Mouse (Mus musculus): ENCODE results near the gene AW011738. TPM values are rescaled to one million over a fixed set of nuclear protein-coding genes. Genes with fewer than 3 reads are reported as not detected.

AW011738 gene
- polyA plus RNA-seq, 1 experiment = 0.29 TPM

DNA sequence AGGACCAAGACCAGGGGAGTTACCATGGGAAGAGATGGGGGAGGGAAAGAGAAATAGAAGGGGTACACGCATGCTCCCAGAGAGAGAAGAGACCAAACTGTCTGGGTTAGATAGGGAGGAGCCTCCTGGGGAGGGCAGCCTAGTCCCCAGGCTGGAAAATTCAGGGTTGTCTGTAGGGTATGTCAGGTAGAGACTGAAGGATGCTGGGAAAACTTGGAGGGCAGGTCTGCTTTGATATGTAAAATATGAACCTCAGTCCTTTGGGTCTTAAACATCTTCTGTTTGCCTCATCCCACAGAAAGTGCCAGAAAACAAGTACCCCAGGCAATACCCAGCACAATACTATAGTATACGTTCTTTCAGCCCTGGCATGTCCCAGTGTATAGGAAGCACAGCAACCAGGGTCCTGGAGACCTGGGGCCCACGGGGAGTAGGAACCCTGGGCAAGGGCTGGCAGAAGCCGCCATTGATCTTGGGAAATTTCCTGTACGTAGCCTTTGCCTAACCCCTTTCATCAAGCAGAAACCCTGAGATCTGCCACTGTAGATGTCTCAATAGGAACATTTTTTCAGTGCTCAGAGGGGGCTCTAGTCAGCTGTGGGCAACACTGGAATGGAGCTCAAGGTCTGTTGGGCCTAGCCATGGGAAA, 14.8 kb upstream of the AW011738 start:
- no peaks in the 10 kb centered on the region for H3K27me3 ChIP-seq (ENCODE audit: control insufficient read depth, insufficient read depth, insufficient read length)
- H3K79me3 ChIP-seq (ENCODE audit: low read depth) = no peaks in the 10 kb centered on the region
- no peak overlapping the region for H3ac ChIP-seq (ENCODE audit: control insufficient read depth, insufficient read length, low read depth)
- TF ChIP-seq MYOG (IDR thresholded peaks at IDR 0.05; ENCODE audit: control insufficient read depth, extremely low read depth, insufficient read length) (no peak), CTCF (IDR thresholded peaks at IDR 0.05; ENCODE audit: control insufficient read depth, insufficient read depth, insufficient read length) (no peak), MYOD1 (IDR thresholded peaks at IDR 0.05; ENCODE audit: control insufficient read depth, insufficient read length, low read depth) (no peak), USF1 (IDR thresholded peaks at IDR 0.05; ENCODE audit: low read depth) (no peak), FOSL1 (IDR thresholded peaks at IDR 0.05; ENCODE audit: insufficient read depth, low read length, poor library complexity, severe bottlenecking) (no peak), CEBPB (IDR thresholded peaks at IDR 0.05; ENCODE audit: low read depth) (no peak), MAX (IDR thresholded peaks at IDR 0.05) (no peak)
- no peaks in the 10 kb centered on the region for H3K79me2 ChIP-seq (ENCODE audit: control insufficient read depth, insufficient read depth)
- no peaks in the 10 kb centered on the region for H3K36me3 ChIP-seq (ENCODE audit: control insufficient read depth, insufficient read depth)
- no peak overlapping the region for H3K4me3 ChIP-seq (ENCODE audit: insufficient read depth, poor library complexity, severe bottlenecking)

DNA sequence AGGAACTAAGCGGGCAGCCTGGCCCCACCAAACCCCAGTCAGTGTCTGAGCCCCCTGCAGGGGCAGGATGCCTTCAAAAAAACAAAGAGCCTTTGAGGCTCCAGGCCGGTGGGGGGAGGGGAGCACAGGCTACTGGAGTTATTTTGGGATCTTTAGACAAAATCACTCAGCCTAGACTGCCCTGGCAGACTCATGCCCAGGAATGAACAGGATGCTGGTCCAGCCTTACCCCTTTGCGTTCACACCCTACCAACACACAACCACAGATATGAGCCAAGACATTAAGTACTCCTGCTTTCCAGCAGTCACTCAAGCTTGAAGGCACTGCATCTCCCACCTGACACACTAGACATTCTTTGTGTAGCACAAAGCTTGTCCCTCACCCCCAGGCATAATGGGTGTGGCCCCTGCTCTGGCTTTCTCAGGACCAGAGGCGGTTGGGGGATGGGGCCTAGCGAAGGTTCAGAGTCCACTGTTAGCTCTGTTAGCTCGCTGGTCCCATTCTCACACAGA, 14.2 kb upstream of the AW011738 start:
- Histone ChIP-seq H3K79me2 (ENCODE audit: control insufficient read depth, insufficient read depth) (no peaks in the 10 kb centered on the region), H3K79me3 (ENCODE audit: low read depth) (no peaks in the 10 kb centered on the region), H3K27me3 (ENCODE audit: control insufficient read depth, insufficient read depth, insufficient read length) (no peaks in the 10 kb centered on the region), H3K4me3 (ENCODE audit: insufficient read depth, poor library complexity, severe bottlenecking) (no peak overlapping the region), H3ac (ENCODE audit: control insufficient read depth, insufficient read length, low read depth) (no peak overlapping the region), H3K36me3 (ENCODE audit: control insufficient read depth, insufficient read depth) (no peaks in the 10 kb centered on the region)
- TF ChIP-seq MAX (IDR thresholded peaks at IDR 0.05) (no peak), CEBPB (IDR thresholded peaks at IDR 0.05; ENCODE audit: low read depth) (no peak), CTCF (IDR thresholded peaks at IDR 0.05; ENCODE audit: control insufficient read depth, insufficient read depth, insufficient read length) (no peak), MYOD1 (IDR thresholded peaks at IDR 0.05; ENCODE audit: control insufficient read depth, insufficient read length, low read depth) (no peak)

DNA sequence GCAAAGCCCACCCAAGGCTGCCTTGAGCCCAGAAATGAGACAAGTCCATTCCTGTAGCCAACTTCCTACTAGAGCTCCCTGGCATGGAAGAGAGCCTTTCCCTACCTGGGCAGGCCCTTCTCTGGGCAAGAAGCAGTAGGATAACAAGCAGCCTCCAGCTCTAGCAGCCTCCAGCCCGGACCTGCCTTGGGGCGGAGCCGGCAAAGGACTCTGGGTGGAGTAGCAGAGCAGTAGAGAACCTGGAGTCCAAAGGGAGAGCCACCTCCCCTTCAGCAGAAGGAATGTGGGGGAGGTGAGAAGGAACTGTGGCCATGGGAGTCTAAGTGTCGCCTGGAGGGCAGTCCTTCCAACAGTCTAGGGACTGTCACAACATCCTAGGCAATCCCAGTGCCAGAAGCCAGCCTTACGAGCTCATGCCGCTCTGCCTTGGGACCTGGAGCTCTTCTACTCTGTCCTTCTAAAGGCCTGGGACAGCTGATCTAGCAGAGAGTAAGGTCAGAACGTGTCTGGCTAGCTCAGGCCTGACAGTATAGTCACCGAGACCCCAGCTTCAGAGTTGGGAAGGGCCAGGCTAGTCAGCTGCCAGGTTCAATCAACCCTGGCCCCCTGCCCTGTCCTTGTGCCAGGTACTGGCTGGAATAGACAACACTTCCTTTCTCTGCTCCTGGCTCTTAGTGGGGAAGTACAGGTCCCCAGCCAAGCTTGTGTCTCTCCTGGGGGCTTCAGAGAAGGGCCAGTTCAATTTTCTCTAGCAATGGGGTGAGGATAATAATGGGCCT, 10.5 kb upstream of the AW011738 start:
- TF ChIP-seq MAX (IDR thresholded peaks at IDR 0.05) (no peak), USF1 (IDR thresholded peaks at IDR 0.05; ENCODE audit: low read depth) (no peak), CEBPB (IDR thresholded peaks at IDR 0.05; ENCODE audit: low read depth) (no peak), CTCF (IDR thresholded peaks at IDR 0.05; ENCODE audit: control insufficient read depth, insufficient read depth, insufficient read length) (no peak), MYOG (IDR thresholded peaks at IDR 0.05; ENCODE audit: control insufficient read depth, extremely low read depth, insufficient read length) (no peak), MYOD1 (IDR thresholded peaks at IDR 0.05; ENCODE audit: control insufficient read depth, insufficient read length, low read depth) (no peak), FOSL1 (IDR thresholded peaks at IDR 0.05; ENCODE audit: insufficient read depth, low read length, poor library complexity, severe bottlenecking) (no peak)
- Histone ChIP-seq H3K79me3 (ENCODE audit: low read depth) (no peaks in the 10 kb centered on the region), H3K36me3 (ENCODE audit: control insufficient read depth, insufficient read depth) (no peaks in the 10 kb centered on the region), H3K27me3 (ENCODE audit: control insufficient read depth, insufficient read depth, insufficient read length) (no peaks in the 10 kb centered on the region), H3K4me3 (ENCODE audit: insufficient read depth, poor library complexity, severe bottlenecking) (no peak overlapping the region), H3K79me2 (ENCODE audit: control insufficient read depth, insufficient read depth) (no peaks in the 10 kb centered on the region), H3ac (ENCODE audit: control insufficient read depth, insufficient read length, low read depth) (no peak overlapping the region)

DNA sequence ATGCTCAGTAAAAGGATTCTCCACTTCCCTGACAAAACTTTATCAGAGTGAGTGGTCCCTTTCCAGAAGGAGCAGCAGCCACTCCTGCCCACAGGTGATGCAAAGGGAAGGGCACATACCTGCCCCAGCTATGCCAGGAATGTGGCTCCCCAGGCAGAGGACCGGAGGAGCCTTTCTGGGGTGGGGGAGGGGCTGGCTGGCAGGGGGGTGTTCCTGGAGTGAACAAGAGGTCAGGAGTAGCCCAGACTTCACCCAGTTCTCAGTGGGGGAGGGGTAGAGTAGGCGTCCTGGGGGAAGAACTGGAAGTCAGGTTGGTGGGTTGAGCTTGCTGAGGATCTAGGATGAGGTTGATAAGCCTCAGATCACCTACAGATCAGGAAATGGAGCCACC, 9.9 kb upstream of the AW011738 start:
- Histone ChIP-seq H3K79me2 (ENCODE audit: control insufficient read depth, insufficient read depth) (no peaks in the 10 kb centered on the region), H3K27me3 (ENCODE audit: control insufficient read depth, insufficient read depth, insufficient read length) (no peaks in the 10 kb centered on the region), H3K36me3 (ENCODE audit: control insufficient read depth, insufficient read depth) (no peaks in the 10 kb centered on the region), H3K4me3 (ENCODE audit: insufficient read depth, poor library complexity, severe bottlenecking) (no peak overlapping the region), H3ac (ENCODE audit: control insufficient read depth, insufficient read length, low read depth) (no peak overlapping the region), H3K79me3 (ENCODE audit: low read depth) (no peaks in the 10 kb centered on the region)
- no peak for TF ChIP-seq CTCF (IDR thresholded peaks at IDR 0.05; ENCODE audit: control insufficient read depth, insufficient read depth, insufficient read length)
- no peak for TF ChIP-seq MYOD1 (IDR thresholded peaks at IDR 0.05; ENCODE audit: control insufficient read depth, insufficient read length, low read depth)
- TF ChIP-seq MYOG (IDR thresholded peaks at IDR 0.05; ENCODE audit: control insufficient read depth, extremely low read depth, insufficient read length) = no peak
- TF ChIP-seq CEBPB (IDR thresholded peaks at IDR 0.05; ENCODE audit: low read depth) = no peak
- no peak for TF ChIP-seq MAX (IDR thresholded peaks at IDR 0.05)
- no peak for TF ChIP-seq USF1 (IDR thresholded peaks at IDR 0.05; ENCODE audit: low read depth)
- no peak for TF ChIP-seq FOSL1 (IDR thresholded peaks at IDR 0.05; ENCODE audit: insufficient read depth, low read length, poor library complexity, severe bottlenecking)

DNA sequence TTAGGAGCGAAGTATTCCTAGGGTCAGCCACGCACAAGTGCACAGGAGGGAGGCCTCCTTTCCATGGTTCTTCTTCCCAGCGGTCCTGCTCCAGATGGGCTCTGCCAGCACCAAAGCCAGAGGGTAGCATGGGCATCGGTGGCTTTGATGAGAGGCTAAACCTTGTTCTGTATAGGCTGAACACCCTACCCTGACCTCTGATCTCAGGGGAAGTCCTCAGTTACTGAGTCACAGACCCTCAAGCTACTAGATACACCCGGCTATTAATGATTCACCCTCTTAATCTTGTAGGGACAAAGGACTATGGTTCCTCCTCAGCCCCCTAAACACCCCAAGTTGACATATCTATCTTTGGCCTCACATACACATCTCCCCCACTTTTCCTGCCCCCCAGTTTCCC, 9.2 kb upstream of the AW011738 start:
- no peak for TF ChIP-seq CEBPB (IDR thresholded peaks at IDR 0.05; ENCODE audit: low read depth)
- TF ChIP-seq MYOG (IDR thresholded peaks at IDR 0.05; ENCODE audit: control insufficient read depth, extremely low read depth, insufficient read length) = no peak
- no peak for TF ChIP-seq MAX (IDR thresholded peaks at IDR 0.05)
- TF ChIP-seq MYOD1 (IDR thresholded peaks at IDR 0.05; ENCODE audit: control insufficient read depth, insufficient read length, low read depth) = no peak
- TF ChIP-seq FOSL1 (IDR thresholded peaks at IDR 0.05; ENCODE audit: insufficient read depth, low read length, poor library complexity, severe bottlenecking) = no peak
- TF ChIP-seq USF1 (IDR thresholded peaks at IDR 0.05; ENCODE audit: low read depth) = no peak
- no peak for TF ChIP-seq CTCF (IDR thresholded peaks at IDR 0.05; ENCODE audit: control insufficient read depth, insufficient read depth, insufficient read length)
- Histone ChIP-seq H3K4me3 (ENCODE audit: insufficient read depth, poor library complexity, severe bottlenecking) (no peak overlapping the region), H3K79me3 (ENCODE audit: low read depth) (no peaks in the 10 kb centered on the region), H3K27me3 (ENCODE audit: control insufficient read depth, insufficient read depth, insufficient read length) (no peaks in the 10 kb centered on the region), H3K79me2 (ENCODE audit: control insufficient read depth, insufficient read depth) (no peaks in the 10 kb centered on the region), H3ac (ENCODE audit: control insufficient read depth, insufficient read length, low read depth) (no peak overlapping the region), H3K36me3 (ENCODE audit: control insufficient read depth, insufficient read depth) (no peaks in the 10 kb centered on the region)

All from C2C12 (cell line).